Mouse (Mus musculus) midbrain, embryonic 11.5 days (tissue): ENCODE results near the gene Prnp. TPM values are rescaled to one million over a fixed set of nuclear protein-coding genes. Genes with fewer than 3 reads are reported as not detected.

Source experiments
- polyA plus RNA-seq: library from polyadenylated mRNA; unstranded; fragments of >200 nt; fragmentation: Nextera tagmentation; extraction: Ambion mirVana; gene quantifications from 2 replicates; pipeline ENCODE4 v1.2.1, GENCODE M21; 2014

Prnp gene
- polyA plus RNA-seq, 1 experiment from 2014 or later: 27.2 TPM

Other genes starting within 250 kb of the Prnp start
- gene Erv3, start 50.2 kb upstream of the Prnp start, polyA plus RNA-seq: not detected in 2 replicates
- gene Prn, start within 50 bp of the Prnp start, polyA plus RNA-seq: not detected in 2 replicates
- 5.3 and 6.9 TPM in 2 replicates for gene Prnd, start 40.9 kb downstream of the Prnp start, polyA plus RNA-seq
- 32.3 and 33.2 TPM in 2 replicates for gene Rassf2, start 120.3 kb downstream of the Prnp start, polyA plus RNA-seq
- gene Slc23a2, start 235.2 kb downstream of the Prnp start, polyA plus RNA-seq: 9.8 and 9.9 TPM in 2 replicates